ENCODE assay signal across 9 mouse cellular contexts in genomic region chr13:29370731-29371465, GRCm38 (mm10).
A peak's percentile ranks its signal among the peaks of the same experiment; 100 is the strongest.
DNase-seq lines count a peak whose midpoint lies in the region; ATAC-seq lines count a peak whose summit lies in the region.
"Had no signal": no experiment of that assay in that cellular context is flagged by ENCODE, and none has a peak within 500 bp of the region (broad histone marks: within the 10 kb centered on the region; RNA-seq: fewer than 3 reads in every experiment).

No protein-coding gene starts in this region.

- H3K9ac ChIP-seq in hindbrain, embryonic 15.5 days: no peak overlapping the region
- H3K9ac ChIP-seq in neural tube, embryonic 14.5 days (replicated peaks; ENCODE audit: low read depth, low read length): no peak overlapping the region
- H3K9ac ChIP-seq in kidney, embryonic 16.5 days (replicated peaks; ENCODE audit: low read length): no peak overlapping the region
- H3K9ac ChIP-seq: lung, embryonic 15.5 days had no signal

- ATAC-seq in hindbrain, embryonic 15.5 days (ENCODE audit: low FRiP score, low read depth): peak; percentile 84
- peak; percentile 85 for ATAC-seq in neural tube, embryonic 14.5 days (ENCODE audit: low read depth)
- ATAC-seq in kidney, embryonic 16.5 days (ENCODE audit: low FRiP score, low TSS enrichment): no peak
- ATAC-seq in cerebellum, adult (ENCODE audit: insufficient number of reproducible peaks, low FRiP score, low TSS enrichment): no peak

- peak overlapping the region; percentile 15; the same call in 1 of the 2 replicates for H3K27ac ChIP-seq in embryonic facial prominence, embryonic 10.5 days (replicated peaks)
- H3K27ac ChIP-seq in hindbrain, embryonic 15.5 days (replicated peaks): peak overlapping the region; percentile 74
- H3K27ac ChIP-seq in neural tube, embryonic 14.5 days (ENCODE audit: low read depth, low read length): peak overlapping the region; percentile 60; the same call in 1 of the 2 replicates
- H3K27ac ChIP-seq in kidney, embryonic 16.5 days (ENCODE audit: low read length): no peak overlapping the region
- H3K27ac ChIP-seq: lung, embryonic 15.5 days had no signal

- H3K4me2 ChIP-seq in hindbrain, embryonic 15.5 days: no peak overlapping the region
- H3K4me2 ChIP-seq in neural tube, embryonic 14.5 days (ENCODE audit: low read depth, low read length): no peak overlapping the region
- H3K4me2 ChIP-seq in kidney, embryonic 16.5 days (replicated peaks; ENCODE audit: low read depth, low read length): no peak overlapping the region
- H3K4me2 ChIP-seq: lung, embryonic 15.5 days had no signal

- no peaks in the 10 kb centered on the region for H3K9me3 ChIP-seq in embryonic facial prominence, embryonic 10.5 days
- H3K9me3 ChIP-seq in hindbrain, embryonic 15.5 days: no peaks in the 10 kb centered on the region
- no peaks in the 10 kb centered on the region for H3K9me3 ChIP-seq in neural tube, embryonic 14.5 days (ENCODE audit: control insufficient read depth, low read length)
- no peaks in the 10 kb centered on the region for H3K9me3 ChIP-seq in kidney, embryonic 16.5 days (ENCODE audit: low read length)
- H3K9me3 ChIP-seq: lung, embryonic 15.5 days had no signal

- no peaks in the 10 kb centered on the region for H3K27me3 ChIP-seq in embryonic facial prominence, embryonic 10.5 days (replicated peaks; ENCODE audit: low read depth, poor library complexity, severe bottlenecking)
- H3K27me3 ChIP-seq in hindbrain, embryonic 15.5 days: no peaks in the 10 kb centered on the region
- H3K27me3 ChIP-seq in neural tube, embryonic 14.5 days (ENCODE audit: control insufficient read depth, insufficient read depth, low read length): no peaks in the 10 kb centered on the region
- no peaks in the 10 kb centered on the region for H3K27me3 ChIP-seq in kidney, embryonic 16.5 days (ENCODE audit: insufficient read depth, low read length)
- H3K27me3 ChIP-seq: lung, embryonic 15.5 days had no signal

- WGBS in embryonic facial prominence, embryonic 10.5 days: 10% methylated on average over 5 of the region's 5 CpGs
- 5% methylated on average over 5 of the region's 5 CpGs for WGBS in hindbrain, embryonic 15.5 days
- 2% methylated on average over 5 of the region's 5 CpGs for WGBS in neural tube, embryonic 14.5 days
- WGBS in kidney, embryonic 16.5 days: 27% methylated on average over 5 of the region's 5 CpGs

- H3K4me3 ChIP-seq in embryonic facial prominence, embryonic 10.5 days: no peak overlapping the region
- no peak overlapping the region for H3K4me3 ChIP-seq in hindbrain, embryonic 15.5 days
- no peak overlapping the region for H3K4me3 ChIP-seq in neural tube, embryonic 14.5 days (ENCODE audit: low read depth, low read length)
- no peak overlapping the region for H3K4me3 ChIP-seq in kidney, embryonic 16.5 days (ENCODE audit: low read length)
- H3K4me3 ChIP-seq: lung, embryonic 15.5 days had no signal

- DNase-seq in heart, adult 11 months: peak; percentile 28
- DNase-seq in heart, postnatal 14 days: no peak
- DNase-seq in embryonic facial prominence, embryonic 10.5 days (ENCODE audit: low spot score): no peak
- DNase-seq in kidney, postnatal 25 days: no peak

- peaks cover 23% of the 10 kb centered on the region for H3K4me1 ChIP-seq in embryonic facial prominence, embryonic 10.5 days
- peaks cover 27% of the 10 kb centered on the region for H3K4me1 ChIP-seq in hindbrain, embryonic 15.5 days (replicated peaks)
- H3K4me1 ChIP-seq in neural tube, embryonic 14.5 days (ENCODE audit: control insufficient read depth, insufficient read depth, low read length): peaks cover 10% of the 10 kb centered on the region; the same call in 1 of the 2 replicates
- H3K4me1 ChIP-seq in kidney, embryonic 16.5 days (ENCODE audit: insufficient read depth, low read length): peaks cover 3% of the 10 kb centered on the region; the same call in 1 of the 2 replicates

- no peaks in the 10 kb centered on the region for H3K36me3 ChIP-seq in embryonic facial prominence, embryonic 10.5 days (replicated peaks)
- no peaks in the 10 kb centered on the region for H3K36me3 ChIP-seq in hindbrain, embryonic 15.5 days
- no peaks in the 10 kb centered on the region for H3K36me3 ChIP-seq in neural tube, embryonic 14.5 days (ENCODE audit: control insufficient read depth, insufficient read depth, low read length)
- H3K36me3 ChIP-seq in kidney, embryonic 16.5 days (ENCODE audit: insufficient read depth, low read length): no peaks in the 10 kb centered on the region
- H3K36me3 ChIP-seq: lung, embryonic 15.5 days had no signal

- intact Hi-C loops in heart, postnatal 14 days (cut with DNase I): no loop called here

Comparison
In these comparisons a context has a peak if more than half of its experiments do, and no peak if none do; other contexts are left out.
1. ATAC-seq: peak in hindbrain, embryonic 15.5 days (single experiment) and neural tube, embryonic 14.5 days (single experiment); none in kidney, embryonic 16.5 days (single experiment) and cerebellum, adult (single experiment).